Mouse (Mus musculus) kidney, embryonic 16.5 days (tissue): ENCODE measurements around the gene Adamts10. TPM values are rescaled to one million over a fixed set of nuclear protein-coding genes. Genes with fewer than 3 reads are reported as not detected.

Source experiments
- ATAC-seq: fragments of 200-750 bp; cut with Nextera tagmentation; 2 replicates; pipeline ENCODE4 v1.8.0; 2017; ENCODE audit warnings: moderate TSS enrichment; ENCODE audit not compliant: low FRiP score, low TSS enrichment
- H3K27ac ChIP-seq: fragments of 300-500 bp; sonication (generic); 2 replicates; pipeline ENCODE4 v1.5.1; 2014; ENCODE audit warnings: low read length
- H3K27me3 ChIP-seq: fragments of 300-500 bp; sonication (generic); 2 replicates; pipeline ENCODE4 v1.6.1; 2014; ENCODE audit warnings: low read length, control low read depth, mixed read lengths; ENCODE audit not compliant: insufficient read depth
- H3K36me3 ChIP-seq: fragments of 300-500 bp; sonication (generic); 2 replicates; pipeline ENCODE4 v1.6.1; 2014; ENCODE audit warnings: low read length, control low read depth, mixed read lengths; ENCODE audit not compliant: insufficient read depth
- H3K4me1 ChIP-seq: fragments of 300-500 bp; sonication (generic); 2 replicates; pipeline ENCODE4 v1.6.1; 2014; ENCODE audit warnings: low read length, control low read depth, mixed read lengths; ENCODE audit not compliant: insufficient read depth
- H3K4me2 ChIP-seq: fragments of 300-500 bp; sonication (generic); replicated peaks from 2 replicates; pipeline ENCODE4 v1.6.1; 2014; ENCODE audit warnings: low read depth, low read length
- H3K4me3 ChIP-seq: fragments of 300-500 bp; sonication (generic); 2 replicates; pipeline ENCODE4 v1.5.1; 2014; ENCODE audit warnings: mild to moderate bottlenecking, low read length
- H3K9ac ChIP-seq: fragments of 300-500 bp; sonication (generic); replicated peaks from 2 replicates; pipeline ENCODE4 v1.6.1; 2014; ENCODE audit warnings: low read length
- H3K9me3 ChIP-seq: fragments of 300-500 bp; sonication (generic); 2 replicates; pipeline ENCODE4 v1.6.1; 2016; ENCODE audit warnings: low read length, control low read depth
- WGBS: fragments of 180-500 bp; shearing (Covaris S2); extraction: QIAGEN DNeasy Blood & Tissue Kit; methylation state at CpG from one replicate; pipeline ENCODE4 v1.1.7; 2014; 5-methylcytosine and 5-hydroxymethylcytosine counted together
- polyA plus RNA-seq: library from polyadenylated mRNA; unstranded; fragments of >200 nt; fragmentation: Nextera tagmentation; extraction: Ambion mirVana; gene quantifications from 2 replicates; pipeline ENCODE4 v1.2.1, GENCODE M21; 2015

Gene Adamts10
- polyA plus RNA-seq, 1 experiment from 2014 or later, result 73.5 TPM

GRCm38 (mm10) chr17:33550388-33550787 is 26.4 kb downstream of the Adamts10 start:
- no peaks in the 10 kb centered on the region for H3K27me3 ChIP-seq
- H3K27ac ChIP-seq, result no peak overlapping the region
- WGBS, result 84% methylated on average over 10 of the region's 10 CpGs
- no peaks in the 10 kb centered on the region for H3K4me1 ChIP-seq
- H3K9ac ChIP-seq, result no peak overlapping the region
- no peak overlapping the region for H3K4me3 ChIP-seq
- no peaks in the 10 kb centered on the region for H3K9me3 ChIP-seq
- H3K4me2 ChIP-seq, result no peak overlapping the region
- no peak for ATAC-seq
- peaks cover 30% of the 10 kb centered on the region for H3K36me3 ChIP-seq

GRCm38 (mm10) chr17:33552113-33552512 is 28.1 kb downstream of the Adamts10 start:
- 91% methylated on average over 4 of the region's 4 CpGs for WGBS
- no peaks in the 10 kb centered on the region for H3K9me3 ChIP-seq
- no peak overlapping the region for H3K9ac ChIP-seq
- ATAC-seq, result no peak
- H3K36me3 ChIP-seq, result peaks cover 26% of the 10 kb centered on the region
- no peaks in the 10 kb centered on the region for H3K4me1 ChIP-seq
- H3K4me3 ChIP-seq, result no peak overlapping the region
- no peak overlapping the region for H3K27ac ChIP-seq
- no peak overlapping the region for H3K4me2 ChIP-seq
- H3K27me3 ChIP-seq, result no peaks in the 10 kb centered on the region

- Histone ChIP-seq H3K4me3 (no peak overlapping the region), H3K9me3 (no peaks in the 10 kb centered on the region), H3K9ac (no peak overlapping the region), H3K4me2 (no peak overlapping the region), H3K4me1 (no peaks in the 10 kb centered on the region), H3K36me3 (peaks cover 23% of the 10 kb centered on the region; the same call in 1 of the 2 replicates), H3K27ac (no peak overlapping the region), H3K27me3 (no peaks in the 10 kb centered on the region)
- 55% methylated on average over 4 of the region's 4 CpGs for WGBS
- ATAC-seq, result no peak
These were observed 29.0 kb downstream of the Adamts10 start for GRCm38 (mm10) chr17:33552964-33553363.

- Histone ChIP-seq H3K4me2 (no peak overlapping the region), H3K9ac (no peak overlapping the region), H3K36me3 (peaks cover 11% of the 10 kb centered on the region; the same call in 1 of the 2 replicates), H3K27ac (no peak overlapping the region), H3K27me3 (no peaks in the 10 kb centered on the region), H3K4me3 (no peak overlapping the region), H3K9me3 (no peaks in the 10 kb centered on the region), H3K4me1 (no peaks in the 10 kb centered on the region)
- WGBS, result 100% methylated on average over 1 of the region's 1 CpGs
- ATAC-seq, result no peak
These were observed 30.5 kb downstream of the Adamts10 start for GRCm38 (mm10) chr17:33554536-33554935.

GRCm38 (mm10) chr17:33555223-33555855 is 31.3 kb downstream of the Adamts10 start, which contains the start of gene Myo1f:
Myo1f (plus strand) TSS chr17:33555707.
- H3K4me1 ChIP-seq, result no peaks in the 10 kb centered on the region
- whole genome bisulfite sequencing, result 29% methylated on average over 6 of the region's 6 CpGs
- ATAC-seq, result no peak
- peaks cover 5% of the 10 kb centered on the region; the same call in 1 of the 2 replicates for H3K36me3 ChIP-seq
- H3K9ac ChIP-seq, result no peak within 1 kb of the TSS
- no peaks in the 10 kb centered on the region for H3K27me3 ChIP-seq
- no peak within 1 kb of the TSS for H3K4me2 ChIP-seq
- no peak within 1 kb of the TSS for H3K4me3 ChIP-seq
- H3K27ac ChIP-seq, result no peak within 1 kb of the TSS
- H3K9me3 ChIP-seq, result no peaks in the 10 kb centered on the region

- H3K27me3 ChIP-seq, result no peaks in the 10 kb centered on the region
- H3K4me1 ChIP-seq, result no peaks in the 10 kb centered on the region
- H3K9ac ChIP-seq, result no peak overlapping the region
- H3K27ac ChIP-seq, result no peak overlapping the region
- H3K4me2 ChIP-seq, result no peak overlapping the region
- 0 out of 2 replicates have a peak, but pooled peaks cover 3% of the 10 kb centered on the region for H3K36me3 ChIP-seq
- H3K9me3 ChIP-seq, result no peaks in the 10 kb centered on the region
- H3K4me3 ChIP-seq, result no peak overlapping the region
- no peak for ATAC-seq
- WGBS, result 77% methylated on average over 4 of the region's 4 CpGs
These were observed 33.9 kb downstream of the Adamts10 start for GRCm38 (mm10) chr17:33557922-33558321.

- Histone ChIP-seq H3K9ac (no peak overlapping the region), H3K4me3 (no peak overlapping the region), H3K27ac (no peak overlapping the region), H3K27me3 (no peaks in the 10 kb centered on the region), H3K4me2 (no peak overlapping the region), H3K4me1 (no peaks in the 10 kb centered on the region), H3K36me3 (no peaks in the 10 kb centered on the region), H3K9me3 (no peaks in the 10 kb centered on the region)
- ATAC-seq, result no peak
- WGBS, result 82% methylated on average over 2 of the region's 2 CpGs
These were observed 39.6 kb downstream of the Adamts10 start for GRCm38 (mm10) chr17:33563527-33564076.

GRCm38 (mm10) chr17:33564599-33564998 is 40.6 kb downstream of the Adamts10 start:
- H3K36me3 ChIP-seq, result no peaks in the 10 kb centered on the region
- H3K27me3 ChIP-seq, result no peaks in the 10 kb centered on the region
- H3K27ac ChIP-seq, result no peak overlapping the region
- no peak overlapping the region for H3K4me3 ChIP-seq
- no peak overlapping the region for H3K9ac ChIP-seq
- no peak overlapping the region for H3K4me2 ChIP-seq
- no peaks in the 10 kb centered on the region for H3K9me3 ChIP-seq
- no peak for ATAC-seq
- H3K4me1 ChIP-seq, result no peaks in the 10 kb centered on the region
- WGBS, result 53% methylated on average over 1 of the region's 1 CpGs

GRCm38 (mm10) chr17:33566182-33566581 is 42.2 kb downstream of the Adamts10 start:
- Histone ChIP-seq H3K9ac (no peak overlapping the region), H3K4me2 (no peak overlapping the region), H3K27me3 (no peaks in the 10 kb centered on the region), H3K27ac (no peak overlapping the region), H3K36me3 (no peaks in the 10 kb centered on the region), H3K4me3 (no peak overlapping the region), H3K4me1 (no peaks in the 10 kb centered on the region), H3K9me3 (no peaks in the 10 kb centered on the region)
- 71% methylated on average over 2 of the region's 2 CpGs for WGBS
- ATAC-seq, result no peak

GRCm38 (mm10) chr17:33584061-33584460 is 60.1 kb downstream of the Adamts10 start:
- Histone ChIP-seq H3K4me1 (no peaks in the 10 kb centered on the region), H3K4me3 (no peak overlapping the region), H3K9me3 (no peaks in the 10 kb centered on the region), H3K9ac (no peak overlapping the region), H3K36me3 (no peaks in the 10 kb centered on the region), H3K27ac (no peak overlapping the region), H3K27me3 (no peaks in the 10 kb centered on the region), H3K4me2 (no peak overlapping the region)
- no peak for ATAC-seq
- WGBS, result 81% methylated on average over 4 of the region's 4 CpGs
